Mouse (Mus musculus) embryo, embryonic 11 days (tissue): ENCODE measurements around the gene Cdh4.
A peak's percentile ranks its signal among the peaks of the same experiment; 100 is the strongest.

Source experiments
- DNase-seq: peaks from one replicate; pipeline ENCODE4 v3.0.0-alpha.2; 2015

Cdh4 gene

DNA sequence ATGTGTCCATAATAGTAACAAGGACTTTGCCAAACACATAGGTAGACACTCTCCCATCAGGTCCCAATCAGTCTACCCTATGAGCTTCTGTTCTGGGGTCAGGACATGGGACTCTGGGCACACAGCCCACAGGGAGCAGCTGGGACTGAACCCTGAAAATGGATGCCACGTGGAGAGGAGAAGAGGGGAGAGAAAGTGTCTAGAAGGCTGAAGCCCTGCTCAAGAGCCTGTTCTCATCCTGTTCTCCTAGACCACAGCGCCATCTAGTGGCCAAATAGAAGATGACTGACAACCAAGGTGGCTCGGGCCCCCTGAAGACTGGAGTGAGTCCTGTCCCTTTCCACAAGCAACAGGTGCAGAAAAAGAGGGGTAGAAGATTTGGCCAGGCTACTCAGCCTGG, 432.9 kb downstream of the Cdh4 start:
- DNase-seq = peak; percentile 82

DNA sequence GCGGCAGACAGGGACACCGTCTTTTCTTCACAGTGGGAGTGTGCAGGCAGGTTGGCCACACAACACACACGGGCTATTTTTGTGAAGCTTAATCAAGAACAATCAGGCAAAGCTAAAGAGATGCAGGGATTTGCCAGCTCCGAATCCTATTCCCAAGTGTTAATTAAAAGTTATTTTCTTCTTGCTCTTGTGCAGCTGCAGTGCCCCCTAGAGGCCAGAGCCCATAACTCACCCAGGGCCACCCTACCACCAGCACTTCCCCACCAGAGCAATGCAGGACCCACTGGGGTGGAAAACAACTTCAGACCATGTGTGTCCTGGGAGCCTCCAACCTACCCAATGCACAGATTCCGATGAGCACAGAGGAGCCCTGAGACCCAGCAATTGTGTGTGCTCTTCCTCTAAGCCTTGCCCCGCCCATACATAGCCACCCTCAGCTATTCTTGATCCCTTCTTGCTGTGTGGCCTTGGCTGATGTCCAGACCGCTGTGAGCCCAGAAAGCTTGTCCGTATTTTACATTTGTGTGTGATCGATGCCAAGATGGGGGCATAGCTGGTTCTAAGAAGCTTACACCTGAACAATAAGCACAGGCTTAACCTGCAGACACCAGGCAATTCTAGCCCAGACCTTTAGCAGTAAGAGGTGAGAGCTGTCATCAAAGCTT, 435.5 kb downstream of the Cdh4 start:
- DNase-seq = peak; percentile 54

DNA sequence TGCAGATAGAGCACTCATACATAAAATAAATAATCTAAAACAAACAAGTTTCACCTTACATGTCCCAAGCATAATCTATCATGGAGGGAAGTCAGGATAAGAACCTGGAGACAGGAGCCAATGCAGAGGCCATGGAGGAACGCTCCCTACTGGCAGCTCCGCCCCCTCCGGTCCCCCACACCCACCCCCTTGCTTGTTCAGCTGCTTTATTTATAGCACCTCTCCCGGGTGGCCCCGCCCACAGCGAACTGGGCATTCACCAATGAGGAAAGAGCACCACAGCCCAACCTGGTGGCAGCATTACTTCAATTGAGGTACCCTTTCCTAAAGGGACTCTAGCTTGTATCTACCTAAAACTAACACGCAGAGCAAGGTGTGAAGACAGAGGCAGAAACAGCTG, 442.3 kb downstream of the Cdh4 start:
- DNase-seq = peak; percentile 21

DNA sequence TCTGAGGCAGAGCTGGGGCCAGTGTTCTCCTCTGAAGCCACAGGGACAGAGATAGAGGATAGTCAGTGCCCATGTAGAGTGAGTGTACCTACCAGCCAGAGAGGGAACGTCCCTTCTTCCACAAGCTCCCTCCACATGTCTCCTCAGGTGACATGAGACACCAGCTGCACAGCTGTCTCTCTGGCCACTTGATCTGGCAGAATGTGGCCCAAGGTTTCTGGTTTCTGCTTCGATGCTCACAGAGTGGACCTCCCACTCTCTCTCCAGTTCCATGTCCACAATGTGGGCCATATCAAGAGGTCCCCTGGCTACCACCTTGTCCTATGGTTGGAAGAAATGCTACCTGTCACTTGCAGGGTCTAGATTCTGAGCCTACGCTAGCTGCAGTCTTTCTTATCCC, 448.8 kb downstream of the Cdh4 start:
- DNase-seq = no peak

DNA sequence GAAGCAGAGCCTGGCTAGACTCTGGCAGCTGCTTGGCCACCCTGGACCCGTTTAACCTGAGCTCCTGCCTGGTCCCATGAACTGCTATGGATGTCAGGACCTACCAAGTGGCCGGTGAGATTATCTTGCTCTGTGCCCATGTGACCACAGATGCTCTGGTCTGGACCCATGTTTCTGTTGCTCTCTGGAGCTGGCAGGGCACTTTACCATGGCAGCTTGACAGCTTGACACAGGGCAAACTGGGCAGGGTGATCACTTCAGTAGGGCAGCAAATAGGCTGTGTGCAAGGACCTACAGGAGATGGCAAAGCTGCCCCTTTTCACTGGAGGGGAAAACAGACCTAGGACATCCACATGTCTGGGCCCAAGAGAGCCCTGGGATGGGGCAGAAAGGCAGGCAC, 454.7 kb downstream of the Cdh4 start:
- DNase-seq = no peak

DNA sequence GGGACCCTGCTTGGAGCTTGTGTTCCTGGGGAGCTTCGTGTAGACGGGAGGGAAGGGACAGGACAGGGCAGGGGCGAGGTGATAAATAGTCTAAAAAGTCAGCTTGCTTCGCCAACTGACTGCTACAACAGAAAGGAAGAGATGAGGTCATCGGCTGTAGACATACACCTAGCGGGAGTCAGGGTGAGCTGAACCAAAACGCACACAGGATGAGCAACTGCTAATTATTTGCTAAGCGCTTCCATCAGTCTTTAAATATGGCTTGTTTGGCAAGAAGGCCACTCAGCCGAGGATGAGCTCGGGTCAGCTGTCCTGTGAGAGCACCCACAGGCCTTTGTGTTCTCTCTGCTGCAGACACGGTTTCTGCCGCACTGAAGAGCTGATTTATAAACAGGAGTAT, 470.7 kb downstream of the Cdh4 start:
- DNase-seq = peak; percentile 11

DNA sequence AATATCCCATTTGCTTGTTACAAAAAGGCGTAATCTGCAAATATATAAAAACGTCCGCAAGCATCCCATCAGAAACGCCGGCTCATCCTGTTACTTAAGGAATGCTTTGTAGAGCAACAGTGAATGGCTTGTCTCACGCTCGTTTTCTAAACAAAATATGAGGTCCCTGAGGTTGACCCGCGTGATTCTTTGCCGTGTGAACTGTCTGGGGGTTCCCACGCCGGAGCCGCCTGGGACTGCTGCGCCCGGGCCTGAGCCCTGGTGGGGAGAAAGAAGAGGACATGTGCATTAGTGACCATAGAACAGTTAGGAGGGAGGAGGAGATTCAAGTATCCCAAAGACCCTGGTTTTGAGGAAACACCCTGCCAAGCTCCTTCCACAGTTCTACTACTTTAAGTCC, 471.1 kb downstream of the Cdh4 start:
- DNase-seq = peak; percentile 12

DNA sequence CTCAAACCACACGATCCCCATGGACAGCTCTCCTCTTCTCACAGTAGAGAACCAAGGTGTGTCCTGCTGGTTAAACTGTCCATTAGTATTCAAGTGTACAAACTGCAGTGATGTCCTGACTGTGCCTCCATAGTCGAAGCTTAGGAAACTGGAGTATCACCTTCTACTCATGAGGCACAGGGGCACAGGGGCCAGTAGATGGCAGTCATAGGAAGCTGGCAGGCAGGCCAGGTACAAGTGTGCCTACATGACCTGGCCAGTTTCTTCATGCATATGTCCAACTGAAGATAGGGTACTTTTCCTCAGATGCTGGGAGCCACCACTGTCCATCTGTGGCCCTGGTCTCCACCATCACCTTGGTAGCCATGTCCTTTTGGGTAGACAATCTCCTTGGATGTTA, 472.0 kb downstream of the Cdh4 start:
- no peak for DNase-seq

DNA sequence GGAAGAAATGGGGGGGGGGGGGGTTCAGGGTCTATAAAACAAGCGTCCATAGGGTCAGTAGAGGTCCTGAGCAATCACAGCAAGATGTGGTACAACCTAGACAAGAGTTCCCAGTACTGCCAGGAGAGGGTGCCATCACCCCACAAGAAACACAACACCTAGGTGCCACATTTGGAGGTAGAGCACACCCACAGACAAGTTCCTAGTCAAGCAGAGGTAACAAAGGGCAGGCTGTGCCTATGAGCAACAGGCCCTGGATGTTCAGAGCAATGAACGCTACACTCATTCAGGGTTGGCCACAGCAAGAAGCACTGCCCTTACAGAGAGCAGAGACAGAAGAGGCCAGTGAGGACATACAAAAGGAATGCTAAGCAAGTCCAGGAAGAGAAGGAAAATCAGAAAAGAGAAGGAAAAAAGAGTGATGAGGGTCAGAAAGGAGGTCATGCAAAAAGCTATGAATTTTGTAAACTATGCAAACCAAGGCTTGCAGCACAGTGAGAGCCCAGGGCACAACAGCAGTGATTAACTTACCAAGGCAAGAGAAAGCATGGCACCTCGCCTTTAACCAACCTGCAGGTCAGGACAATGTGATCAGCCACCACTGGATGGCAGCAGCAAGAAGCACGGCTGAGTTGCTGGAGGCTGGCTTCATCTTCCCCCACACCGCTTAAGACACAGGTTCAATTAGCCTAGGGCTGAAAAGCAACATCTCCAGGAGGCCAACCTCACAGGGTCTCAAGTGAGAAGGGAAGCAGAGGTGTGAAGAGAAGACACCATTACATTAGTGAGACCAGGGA, 474.8 kb downstream of the Cdh4 start:
- DNase-seq = peak; percentile 71

DNA sequence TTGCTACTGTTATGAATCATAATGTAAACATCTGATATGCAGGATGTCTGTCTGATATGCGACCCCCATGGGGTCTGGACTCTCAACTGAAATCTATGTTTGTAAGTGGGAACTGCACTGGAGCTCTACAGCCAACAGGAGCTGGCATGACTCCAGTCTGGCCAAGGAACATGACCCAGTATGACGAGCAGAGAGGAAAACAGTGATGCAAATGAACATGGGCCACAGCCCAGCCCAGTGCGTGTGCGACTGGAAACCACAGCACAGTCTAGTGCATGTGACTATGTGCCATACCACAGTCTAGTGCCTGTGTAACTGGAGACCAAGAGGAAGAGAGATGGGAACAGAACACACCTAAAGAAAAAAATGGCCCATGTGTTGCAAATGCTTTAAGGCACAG, 477.8 kb downstream of the Cdh4 start:
- no peak for DNase-seq

DNA sequence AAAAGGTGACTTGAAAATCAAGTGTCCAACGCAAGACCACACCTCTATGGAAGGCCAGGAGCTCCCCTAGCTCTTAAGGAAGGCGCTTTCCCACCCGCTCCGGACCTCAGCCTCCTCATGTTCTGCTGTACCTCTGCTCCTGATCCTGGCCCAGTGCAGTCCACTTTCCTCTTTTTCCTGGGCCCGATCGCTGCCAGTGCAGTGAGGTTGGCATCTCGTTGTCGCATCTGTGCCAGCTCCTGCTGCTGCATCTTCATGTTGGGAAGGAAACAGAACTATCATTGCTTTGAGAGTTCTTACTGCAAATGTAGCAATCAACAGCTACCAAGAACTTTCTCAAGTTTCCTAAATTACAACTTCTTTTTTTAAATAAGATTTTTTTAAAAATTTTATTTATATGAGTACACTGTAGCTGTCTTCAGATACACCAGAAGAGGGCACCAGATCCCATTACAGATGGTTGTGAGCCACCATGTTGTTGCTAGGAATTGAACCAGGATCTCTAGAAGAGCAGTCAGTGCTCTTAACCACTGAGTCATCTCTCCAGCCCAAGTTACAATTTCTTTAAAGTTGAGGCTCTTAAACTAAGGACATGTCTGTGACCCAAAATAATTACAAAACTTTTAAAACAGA, 478.9 kb downstream of the Cdh4 start:
- no peak for DNase-seq

DNA sequence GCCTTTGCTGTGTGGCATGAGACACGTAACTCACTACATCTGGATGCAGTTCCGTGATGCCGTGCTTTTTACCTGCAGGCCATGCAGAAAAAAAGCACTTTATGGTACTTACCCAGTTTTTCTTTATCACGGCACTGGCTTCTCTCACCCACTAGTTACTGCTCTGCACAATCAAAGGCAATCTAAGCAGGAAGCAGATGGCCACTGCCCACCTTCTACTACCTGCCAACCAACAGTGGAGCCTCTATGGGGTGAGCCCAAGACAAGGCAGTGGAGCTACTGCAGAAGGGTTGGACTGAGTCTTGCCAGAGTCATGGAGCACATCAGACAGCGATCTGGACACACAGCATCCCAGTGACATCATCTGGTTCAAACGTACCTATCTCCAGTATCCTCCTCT, 481.8 kb downstream of the Cdh4 start:
- DNase-seq = no peak

DNA sequence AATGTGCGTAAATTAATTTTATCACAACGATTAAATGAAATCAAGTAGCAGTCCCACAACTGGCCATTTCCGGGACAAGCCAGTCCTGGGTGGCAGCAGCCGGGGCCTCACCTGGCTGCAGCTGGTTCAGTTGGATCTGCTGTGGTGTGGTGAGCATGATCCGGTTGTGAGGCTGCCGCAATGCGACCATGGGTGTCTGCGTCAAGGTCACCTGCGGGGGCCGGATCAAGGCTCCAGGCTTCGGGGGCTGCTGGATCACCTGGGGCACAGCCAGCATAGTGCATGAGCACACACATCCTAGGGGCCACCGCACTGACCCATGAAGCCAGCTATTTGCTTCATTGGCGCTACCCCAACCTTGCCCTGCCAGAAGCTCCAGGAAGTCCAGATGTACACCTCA, 486.9 kb downstream of the Cdh4 start:
- no peak for DNase-seq

DNA sequence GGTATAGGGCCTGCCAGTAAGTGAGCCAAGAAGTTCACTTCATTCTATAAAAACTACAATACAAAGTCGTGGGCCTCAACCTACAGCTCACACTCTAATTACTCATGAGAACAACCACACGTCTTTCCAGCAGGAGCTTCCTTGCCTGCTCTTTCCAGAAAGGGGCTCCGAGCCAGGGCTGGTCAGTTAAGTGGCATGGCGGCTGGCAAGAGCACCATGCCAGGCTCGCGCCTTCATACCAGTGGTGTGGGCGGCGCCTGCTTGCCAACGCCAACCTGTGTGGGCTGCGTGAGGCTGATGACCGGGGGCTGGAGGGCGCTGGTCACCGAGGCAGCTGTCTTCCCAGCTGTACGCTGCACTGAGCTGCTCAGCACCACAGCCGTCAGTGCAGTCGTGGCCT, 489.5 kb downstream of the Cdh4 start:
- no peak for DNase-seq

DNA sequence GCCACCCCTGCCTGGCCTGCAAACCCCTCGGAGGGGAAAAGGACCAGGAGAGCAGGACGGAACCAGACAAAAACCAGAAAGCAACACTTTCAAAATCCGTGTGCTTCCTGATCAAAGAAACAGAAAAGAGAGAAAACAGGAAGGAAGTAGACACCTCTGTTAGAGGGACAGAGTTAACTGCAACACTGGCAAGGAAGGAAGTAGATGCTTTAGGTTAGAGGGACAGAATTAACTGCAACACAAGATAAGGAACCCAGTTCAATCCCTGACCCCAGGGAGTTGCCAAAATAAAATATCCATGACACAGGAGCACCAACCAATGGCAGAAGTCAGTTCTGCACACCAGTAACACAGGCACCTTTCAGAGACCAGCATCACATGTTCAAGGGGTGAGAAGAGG, 491.9 kb downstream of the Cdh4 start:
- DNase-seq = no peak

DNA sequence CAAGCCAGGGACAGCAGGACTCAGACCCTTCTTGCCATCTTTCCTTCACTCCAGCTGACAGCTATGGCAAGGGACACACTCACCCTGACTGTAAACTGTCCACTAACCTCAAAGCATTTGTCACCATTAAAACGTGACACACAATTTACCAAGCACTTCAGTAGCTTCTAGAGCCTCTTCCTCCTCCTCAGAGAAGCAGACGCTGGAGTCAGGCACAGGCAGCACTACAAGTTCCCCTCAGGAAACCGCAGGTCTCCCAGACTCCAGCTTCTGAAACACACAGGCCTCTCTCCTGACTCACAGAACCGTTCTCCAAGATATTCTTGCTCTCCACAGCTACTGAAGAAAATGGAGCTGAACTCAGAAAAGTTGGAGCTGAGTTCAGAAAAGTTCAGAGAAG, 494.9 kb downstream of the Cdh4 start:
- DNase-seq = no peak

DNA sequence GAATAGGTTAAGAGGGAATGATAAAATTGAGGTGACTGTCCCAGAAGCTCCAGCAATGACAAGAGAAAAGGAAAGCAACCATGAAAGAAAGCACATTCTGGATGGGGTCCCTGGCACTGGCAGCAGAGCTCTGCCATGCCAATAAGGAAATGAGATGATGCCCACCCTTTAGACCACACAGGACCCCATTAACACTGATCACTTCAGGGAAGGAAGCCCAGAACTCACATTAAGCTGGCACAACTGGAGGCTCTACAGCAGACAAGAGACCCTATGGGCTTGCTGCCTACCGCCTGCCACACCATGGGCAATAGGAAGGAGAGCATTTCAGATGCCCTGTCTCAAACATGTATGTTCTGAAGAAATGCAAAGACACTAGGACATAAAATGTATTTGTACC, 499.5 kb downstream of the Cdh4 start:
- no peak for DNase-seq

DNA sequence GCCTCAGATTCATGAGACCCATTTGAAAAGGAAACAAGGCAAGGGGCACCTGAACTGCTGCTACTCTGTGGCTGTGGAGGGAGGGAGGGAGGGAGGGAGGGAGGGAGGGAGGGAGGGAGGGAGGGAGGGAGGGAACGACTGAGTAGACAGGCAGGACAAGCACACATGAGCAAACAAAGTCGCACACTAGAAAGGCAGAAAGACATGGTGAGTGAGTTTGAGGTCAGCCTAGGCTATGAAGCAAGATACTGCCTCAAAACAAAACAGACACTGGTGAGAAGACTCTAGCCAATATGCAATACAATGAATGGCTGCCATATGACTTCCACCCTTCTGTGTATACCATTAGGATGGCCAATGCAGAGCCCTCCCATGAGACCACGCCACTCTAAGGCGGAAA, 502.8 kb downstream of the Cdh4 start:
- DNase-seq = no peak

DNA sequence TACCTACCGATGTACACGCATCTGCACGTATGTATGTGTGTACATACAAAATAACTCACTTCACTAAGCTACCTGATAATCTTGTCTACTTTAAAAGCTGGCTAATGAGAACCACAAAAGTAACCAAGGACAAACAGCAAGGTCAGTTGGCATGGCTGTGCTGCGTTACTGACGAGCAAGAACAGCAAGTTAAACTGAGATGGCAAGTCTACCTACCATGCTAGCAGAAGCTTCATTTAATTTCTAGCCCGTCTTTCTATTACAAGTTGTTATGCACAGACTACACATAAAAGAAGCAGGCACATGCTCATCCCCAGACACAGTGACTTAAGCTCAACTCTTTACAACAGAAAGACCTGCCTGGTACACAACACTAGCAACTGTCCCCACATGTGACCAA, 504.3 kb downstream of the Cdh4 start:
- no peak for DNase-seq

DNA sequence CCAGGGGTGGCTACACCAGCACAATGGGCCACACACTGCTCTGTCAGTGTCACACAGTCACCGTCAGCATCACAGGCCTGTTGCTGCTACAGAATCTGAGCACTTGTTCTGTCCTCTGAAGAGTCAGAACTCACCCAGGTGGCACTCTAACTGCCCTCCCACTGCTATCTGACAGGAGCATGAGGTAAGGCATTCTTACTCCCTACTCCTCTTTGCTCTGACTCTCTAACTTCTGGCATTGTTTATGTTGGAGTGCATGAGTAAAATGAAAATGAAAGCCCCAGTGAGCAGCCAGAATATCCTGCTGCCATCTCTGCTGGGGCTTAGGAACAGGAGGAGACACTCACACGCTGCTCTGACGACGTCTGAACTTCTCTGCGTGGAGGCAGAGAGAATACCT, 505.4 kb downstream of the Cdh4 start:
- DNase-seq = no peak

DNA sequence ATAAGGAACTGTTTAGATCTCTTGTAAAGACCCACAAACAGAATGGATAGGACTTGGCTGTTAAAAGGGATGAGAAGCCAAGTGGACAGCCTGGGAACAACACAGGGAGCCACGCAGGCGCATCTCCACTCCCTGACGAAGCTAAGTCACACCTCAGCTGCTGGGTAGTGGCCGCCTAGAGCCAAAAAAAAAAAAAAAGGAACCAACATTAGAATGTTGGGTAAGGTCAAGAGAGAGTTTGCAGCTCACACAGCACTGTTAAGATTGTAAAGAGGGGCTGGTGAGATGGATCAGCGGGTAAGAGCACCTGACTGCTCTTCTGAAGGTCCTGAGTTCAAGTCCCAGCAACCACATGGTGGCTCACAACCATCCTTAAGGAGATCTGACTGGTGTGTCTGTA, 506.6 kb downstream of the Cdh4 start:
- DNase-seq = no peak
